ENCODE assay signal across 26 mouse cellular contexts in the genomic region with DNA sequence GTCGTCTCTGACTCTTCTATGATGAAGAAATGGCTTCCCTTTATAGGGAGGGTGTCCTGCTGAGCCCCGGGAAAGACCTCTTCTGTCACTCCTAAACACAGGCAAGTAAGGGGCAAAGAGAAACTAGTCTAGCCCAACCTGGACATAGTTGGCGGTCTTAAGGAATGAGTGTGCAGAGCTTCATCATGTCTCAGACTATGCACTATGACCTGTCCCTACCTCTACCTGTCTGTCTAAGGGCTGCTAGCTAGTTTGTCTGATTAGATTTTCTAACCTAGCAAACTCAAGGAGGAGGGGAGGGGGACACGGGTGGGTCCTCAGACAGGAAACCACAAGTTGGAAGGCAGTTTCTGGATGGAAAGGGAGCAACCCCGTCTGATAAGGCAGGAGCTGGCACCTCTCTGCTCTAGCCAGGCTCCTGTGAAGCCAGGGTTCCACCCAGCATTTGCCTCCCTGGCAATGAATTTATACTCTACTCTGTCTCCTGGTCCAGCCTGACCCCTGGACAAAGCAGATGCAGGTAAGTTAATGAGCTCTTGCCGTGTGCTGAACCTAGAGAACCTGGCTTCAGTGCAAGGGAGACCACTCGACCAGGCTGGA. TPM values are rescaled to one million over a fixed set of nuclear protein-coding genes. Genes with fewer than 3 reads are reported as not detected.
DNase-seq lines count a peak whose midpoint lies in the region; ATAC-seq and TF ChIP-seq lines count a peak whose summit lies in the region.
"Had no signal": no experiment of that assay in that cellular context is flagged by ENCODE, and none has a peak within 500 bp of the region (broad histone marks: within the 10 kb centered on the region; RNA-seq: fewer than 3 reads in every experiment).

No protein-coding gene starts in this region.

- 41% methylated on average over 7 of the region's 7 CpGs for WGBS in heart, embryonic 11.5 days (ENCODE audit: insufficient replicate concordance)
- WGBS in liver, embryonic 15.5 days (ENCODE audit: insufficient replicate concordance) = 21% methylated on average over 7 of the region's 7 CpGs

- no peak overlapping the region for H3K27ac ChIP-seq in heart, embryonic 11.5 days (ENCODE audit: low read depth, low read length)
- peak overlapping the region; percentile 80 for H3K27ac ChIP-seq in liver, embryonic 15.5 days (replicated peaks)
- H3K27ac ChIP-seq: embryonic facial prominence, embryonic 12.5 days; heart, embryonic 15.5 days; hindbrain, embryonic 12.5 days; left cerebral cortex, adult 2 months; limb, embryonic 10.5 days; midbrain, embryonic 13.5 days; neural tube, embryonic 15.5 days had no signal

- H3K27me3 ChIP-seq in heart, embryonic 11.5 days (ENCODE audit: control insufficient read depth, insufficient read depth, low read length) = 0 out of 2 replicates have a peak, but pooled peaks cover 3% of the 10 kb centered on the region
- no peaks in the 10 kb centered on the region for H3K27me3 ChIP-seq in G1E (ENCODE audit: insufficient read depth, low read length)
- no peaks in the 10 kb centered on the region for H3K27me3 ChIP-seq in erythroblast, embryonic 14.5 days (ENCODE audit: control insufficient read depth)
- no peaks in the 10 kb centered on the region; the same call in 1 of the 2 replicates for H3K27me3 ChIP-seq in liver, embryonic 15.5 days
- H3K27me3 ChIP-seq: embryonic facial prominence, embryonic 12.5 days; hindbrain, embryonic 12.5 days; midbrain, embryonic 13.5 days; neural tube, embryonic 15.5 days had no signal

- H3K4me1 ChIP-seq in heart, embryonic 11.5 days (ENCODE audit: control insufficient read depth, insufficient read depth, low read length) = peaks cover 16% of the 10 kb centered on the region
- peaks cover 66% of the 10 kb centered on the region for H3K4me1 ChIP-seq in G1E (ENCODE audit: insufficient read depth, low read depth, low read length)
- H3K4me1 ChIP-seq in erythroblast, embryonic 14.5 days (ENCODE audit: control insufficient read depth) = peaks cover 67% of the 10 kb centered on the region
- H3K4me1 ChIP-seq in liver, embryonic 15.5 days (replicated peaks) = peaks cover 56% of the 10 kb centered on the region
- H3K4me1 ChIP-seq: embryonic facial prominence, embryonic 12.5 days; hindbrain, embryonic 12.5 days; midbrain, embryonic 13.5 days; neural tube, embryonic 15.5 days had no signal

- H3K4me3 ChIP-seq in heart, embryonic 11.5 days (ENCODE audit: low read depth, low read length) = peak overlapping the region; percentile 29; the same call in 1 of the 2 replicates
- H3K4me3 ChIP-seq in G1E (ENCODE audit: low read depth, low read length) = peak overlapping the region; percentile 69
- peak overlapping the region; percentile 72 for H3K4me3 ChIP-seq in erythroblast, embryonic 14.5 days (replicated peaks)
- peak overlapping the region; percentile 65 for H3K4me3 ChIP-seq in liver, embryonic 15.5 days (replicated peaks)
- H3K4me3 ChIP-seq: embryonic facial prominence, embryonic 12.5 days; heart, embryonic 15.5 days; hindbrain, embryonic 12.5 days; left cerebral cortex, adult 2 months; limb, embryonic 10.5 days; midbrain, embryonic 13.5 days; myocyte; neural tube, embryonic 15.5 days had no signal

- H3K9me3 ChIP-seq in heart, embryonic 11.5 days (replicated peaks; ENCODE audit: control insufficient read depth, low read length) = no peaks in the 10 kb centered on the region
- H3K9me3 ChIP-seq in G1E (replicated peaks) = no peaks in the 10 kb centered on the region
- H3K9me3 ChIP-seq in erythroblast, embryonic 14.5 days (ENCODE audit: control insufficient read depth, low read length) = no peaks in the 10 kb centered on the region
- no peaks in the 10 kb centered on the region for H3K9me3 ChIP-seq in liver, embryonic 15.5 days (replicated peaks)
- H3K9me3 ChIP-seq: embryonic facial prominence, embryonic 12.5 days; heart, embryonic 15.5 days; hindbrain, embryonic 12.5 days; limb, embryonic 10.5 days; midbrain, embryonic 13.5 days; neural tube, embryonic 15.5 days had no signal

- ATAC-seq in heart, embryonic 11.5 days (replicated peaks; ENCODE audit: insufficient number of reproducible peaks, low FRiP score, low TSS enrichment) = no peak
- ATAC-seq in G1E (ENCODE audit: extremely low read depth, insufficient number of reproducible peaks, low FRiP score, poor library complexity, severe bottlenecking) = peak; percentile 6; the same call in 1 of the 2 replicates
- ATAC-seq in liver, embryonic 15.5 days (ENCODE audit: insufficient read depth) = peak; percentile 43
- ATAC-seq: CD4-positive, CD25-positive, alpha-beta regulatory T cell, adult 4 months; forebrain, embryonic 16.5 days; midbrain, embryonic 13.5 days had no signal

- no peaks in the 10 kb centered on the region for H3K36me3 ChIP-seq in heart, embryonic 11.5 days (ENCODE audit: control insufficient read depth, insufficient read depth, low read length)
- peaks cover 28% of the 10 kb centered on the region for H3K36me3 ChIP-seq in G1E (replicated peaks)
- peaks cover 29% of the 10 kb centered on the region for H3K36me3 ChIP-seq in erythroblast, embryonic 14.5 days (ENCODE audit: control insufficient read depth)
- H3K36me3 ChIP-seq in liver, embryonic 15.5 days (replicated peaks) = no peaks in the 10 kb centered on the region
- H3K36me3 ChIP-seq: embryonic facial prominence, embryonic 12.5 days; heart, embryonic 15.5 days; hindbrain, embryonic 12.5 days; limb, embryonic 10.5 days; midbrain, embryonic 13.5 days; neural tube, embryonic 15.5 days had no signal

- no peak for TF ChIP-seq CTCF in G1E (IDR thresholded peaks at IDR 0.05; ENCODE audit: low read depth, low read length)

- peak overlapping the region; percentile 61 for H3K4me2 ChIP-seq in heart, embryonic 11.5 days
- H3K4me2 ChIP-seq in liver, embryonic 15.5 days = peak overlapping the region; percentile 90
- H3K4me2 ChIP-seq: embryonic facial prominence, embryonic 12.5 days; hindbrain, embryonic 12.5 days; midbrain, embryonic 13.5 days; neural tube, embryonic 15.5 days had no signal

- H3K9ac ChIP-seq in heart, embryonic 11.5 days (ENCODE audit: low read depth, low read length) = no peak overlapping the region; the same call in 1 of the 2 replicates
- peak overlapping the region; percentile 61 for H3K9ac ChIP-seq in liver, embryonic 15.5 days
- H3K9ac ChIP-seq: embryonic facial prominence, embryonic 12.5 days; heart, embryonic 15.5 days; hindbrain, embryonic 12.5 days; midbrain, embryonic 13.5 days; neural tube, embryonic 15.5 days had no signal

- no peak for DNase-seq in heart, adult 8-10 months (ENCODE audit: low spot score)
- DNase-seq in G1E (ENCODE audit: low spot score) = no peak
- no peak for DNase-seq in testis, postnatal 14 days (ENCODE audit: low spot score)
- DNase-seq in lung, postnatal 36 days = no peak
- DNase-seq in frontal cortex, postnatal 36 days (ENCODE audit: low spot score in 2 of 2) = no peak
- DNase-seq: adrenal gland, adult 2 months; cerebellum, adult 9-10 months; kidney, postnatal 4 days; layer of hippocampus, adult 9-11 months; lung, adult 18-20 months; right cerebral cortex, postnatal 14 days; thymus, adult 18-20 months; thymus, postnatal 4 days had no signal

RNA-seq across cellular contexts. Expression of a gene that starts 9.8 kb away (rescaled TPM):
- 11.9 TPM in 2 replicates for polyA plus RNA-seq in heart, embryonic 11.5 days (2014; fragmentation: Nextera tagmentation; extraction: Ambion mirVana)
- 10 to 100 TPM; 11.9 to 14.3 (median 13.4) TPM for total RNA-seq in heart, adult 8-10 months (2022)
- total RNA-seq in G1E (2014; fragmentation: Nextera tagmentation) (304 and 341 TPM in 2 replicates), G1E (2017) (104 and 125 TPM in 2 replicates)
- 84.4 and 93.1 TPM in 2 replicates for polyA plus RNA-seq in G1E (2012)
- 0.31 and 0.44 TPM in 2 replicates for polyA plus RNA-seq in erythroblast, embryonic 14.5 days (2012)
- polyA plus RNA-seq in liver, embryonic 15.5 days (2015; fragmentation: Nextera tagmentation; extraction: Ambion mirVana) = 4.6 and 5.1 TPM in 2 replicates

RNA-seq across cellular contexts. Expression of a gene that starts 50.6 kb away (rescaled TPM):
- polyA plus RNA-seq in heart, embryonic 11.5 days (2014; fragmentation: Nextera tagmentation; extraction: Ambion mirVana) = 11.4 and 14.5 TPM in 2 replicates
- 10 to 100 TPM; 61.3 to 73.8 (median 68.6) TPM for total RNA-seq in heart, adult 8-10 months (2022)
- total RNA-seq in G1E (2014; fragmentation: Nextera tagmentation) (2.6 and 3.5 TPM in 2 replicates), G1E (2017) (7.5 and 16.0 TPM in 2 replicates)
- 16.5 and 19.3 TPM in 2 replicates for polyA plus RNA-seq in G1E (2012)
- 11.8 and 12.2 TPM in 2 replicates for polyA plus RNA-seq in erythroblast, embryonic 14.5 days (2012)
- polyA plus RNA-seq in liver, embryonic 15.5 days (2015; fragmentation: Nextera tagmentation; extraction: Ambion mirVana) = 63.5 and 68.6 TPM in 2 replicates
